Mouse (Mus musculus) embryonic fibroblast, embryonic 13.5 days (primary cell): ENCODE results near the gene Olfr688.

Experiments
- CTCF ChIP-seq: IDR thresholded peaks from 2 replicates; pipeline ENCODE4 v1.5.1; 2011; ENCODE audit warnings: mild to moderate bottlenecking, control low read depth, low read length, moderate library complexity, borderline replicate concordance; ENCODE audit not compliant: insufficient read depth
- POLR2A ChIP-seq: IDR thresholded peaks from 2 replicates; pipeline ENCODE4 v1.6.1; 2011; ENCODE audit warnings: low read depth, mild to moderate bottlenecking, control low read depth, low read length, moderate library complexity

DNA sequence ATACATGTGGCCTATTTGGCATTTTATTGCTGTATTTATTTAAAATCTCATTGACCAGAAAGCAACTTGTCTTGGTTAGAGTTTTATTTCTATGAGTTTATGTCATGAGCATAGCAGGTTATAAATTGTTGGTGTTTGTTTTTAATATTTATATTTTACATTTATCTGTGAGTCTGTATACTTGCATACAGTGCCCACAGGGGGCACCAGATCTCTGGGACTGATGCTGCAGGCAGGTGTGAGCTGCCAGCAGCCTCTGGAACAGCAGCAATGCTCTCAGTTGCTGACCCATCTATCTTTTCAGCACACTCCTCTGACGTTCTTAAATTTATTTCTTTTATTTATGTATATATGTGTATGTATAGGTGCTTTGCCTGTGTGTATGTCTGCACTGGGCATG lies 39.7 kb upstream of the Olfr688 start:
- TF ChIP-seq POLR2A: no peak
- no peak for TF ChIP-seq CTCF
